Mouse (Mus musculus) splenic B cell, adult 2 months (primary cell): Measurements from ENCODE around the gene Tsen2.
A peak's percentile ranks its signal among the peaks of the same experiment; 100 is the strongest.

ENCODE experiments used
- DNase-seq: peaks from one replicate; pipeline ENCODE4 v3.0.0-alpha.2; 2011; ENCODE audit warnings: low read depth, low spot score
- H3K27me3 ChIP-seq: 2 replicates; pipeline ENCODE4 v1.6.1; 2012; ENCODE audit warnings: mild to moderate bottlenecking, low read length, moderate library complexity, mixed read lengths; ENCODE audit not compliant: control insufficient read depth, poor library complexity, insufficient read depth, severe bottlenecking
- H3K36me3 ChIP-seq: 2 replicates; pipeline ENCODE4 v1.6.1; 2012; ENCODE audit warnings: mild to moderate bottlenecking, low read length, moderate library complexity, mixed read lengths; ENCODE audit not compliant: control insufficient read depth, poor library complexity, insufficient read depth, severe bottlenecking

Tsen2 gene

GRCm38 (mm10) chr6:115601715-115602523 is 57.5 kb downstream of the Tsen2 start, which contains the start of gene Mkrn2:
Gene Mkrn2 (plus strand): TSS chr6:115601902.
- DNase-seq, result peak; percentile 89
- Histone ChIP-seq H3K36me3 (peaks cover 1% of the 10 kb centered on the region; the same call in 1 of the 2 replicates), H3K27me3 (no peaks in the 10 kb centered on the region)

- no peak for DNase-seq
- H3K27me3 ChIP-seq, result no peaks in the 10 kb centered on the region
- H3K36me3 ChIP-seq, result peaks cover 1% of the 10 kb centered on the region; the same call in 1 of the 2 replicates
Measured at GRCm38 (mm10) chr6:115606461-115606860, 62.0 kb downstream of the Tsen2 start.

GRCm38 (mm10) chr6:115607429-115607828 is 63.0 kb downstream of the Tsen2 start:
- Histone ChIP-seq H3K27me3 (no peaks in the 10 kb centered on the region), H3K36me3 (peaks cover 1% of the 10 kb centered on the region; the same call in 1 of the 2 replicates)
- no peak for DNase-seq

- DNase-seq, result peak; percentile 65
- Histone ChIP-seq H3K36me3 (peaks cover 1% of the 10 kb centered on the region; the same call in 1 of the 2 replicates), H3K27me3 (no peaks in the 10 kb centered on the region)
Measured at GRCm38 (mm10) chr6:115609121-115609520, 64.7 kb downstream of the Tsen2 start.

GRCm38 (mm10) chr6:115610301-115610700 is 65.8 kb downstream of the Tsen2 start:
- no peak for DNase-seq
- H3K36me3 ChIP-seq, result no peaks in the 10 kb centered on the region; the same call in 1 of the 2 replicates
- H3K27me3 ChIP-seq, result no peaks in the 10 kb centered on the region

- no peak for DNase-seq
- H3K36me3 ChIP-seq, result peaks cover 9% of the 10 kb centered on the region
- H3K27me3 ChIP-seq, result no peaks in the 10 kb centered on the region
Measured at GRCm38 (mm10) chr6:115613793-115614192, 69.3 kb downstream of the Tsen2 start.

GRCm38 (mm10) chr6:115615983-115616382 is 71.5 kb downstream of the Tsen2 start:
- no peak for DNase-seq
- Histone ChIP-seq H3K27me3 (no peaks in the 10 kb centered on the region), H3K36me3 (peaks cover 14% of the 10 kb centered on the region)

- Histone ChIP-seq H3K27me3 (no peaks in the 10 kb centered on the region), H3K36me3 (peaks cover 21% of the 10 kb centered on the region)
- no peak for DNase-seq
Measured at GRCm38 (mm10) chr6:115619818-115620217, 75.4 kb downstream of the Tsen2 start.

GRCm38 (mm10) chr6:115620942-115621341 is 76.5 kb downstream of the Tsen2 start:
- Histone ChIP-seq H3K36me3 (peaks cover 22% of the 10 kb centered on the region), H3K27me3 (no peaks in the 10 kb centered on the region)
- no peak for DNase-seq

GRCm38 (mm10) chr6:115626121-115626520 is 81.7 kb downstream of the Tsen2 start:
- Histone ChIP-seq H3K27me3 (no peaks in the 10 kb centered on the region), H3K36me3 (peaks cover 11% of the 10 kb centered on the region)
- no peak for DNase-seq
